Mouse (Mus musculus): ENCODE data around the gene Gpr153. TPM values are rescaled to one million over a fixed set of nuclear protein-coding genes. Genes with fewer than 3 reads are reported as not detected.

Gene Gpr153
- total and polyA plus RNA-seq, 3 experiments: 0.30 to 1.4 (median 0.70) TPM

DNA sequence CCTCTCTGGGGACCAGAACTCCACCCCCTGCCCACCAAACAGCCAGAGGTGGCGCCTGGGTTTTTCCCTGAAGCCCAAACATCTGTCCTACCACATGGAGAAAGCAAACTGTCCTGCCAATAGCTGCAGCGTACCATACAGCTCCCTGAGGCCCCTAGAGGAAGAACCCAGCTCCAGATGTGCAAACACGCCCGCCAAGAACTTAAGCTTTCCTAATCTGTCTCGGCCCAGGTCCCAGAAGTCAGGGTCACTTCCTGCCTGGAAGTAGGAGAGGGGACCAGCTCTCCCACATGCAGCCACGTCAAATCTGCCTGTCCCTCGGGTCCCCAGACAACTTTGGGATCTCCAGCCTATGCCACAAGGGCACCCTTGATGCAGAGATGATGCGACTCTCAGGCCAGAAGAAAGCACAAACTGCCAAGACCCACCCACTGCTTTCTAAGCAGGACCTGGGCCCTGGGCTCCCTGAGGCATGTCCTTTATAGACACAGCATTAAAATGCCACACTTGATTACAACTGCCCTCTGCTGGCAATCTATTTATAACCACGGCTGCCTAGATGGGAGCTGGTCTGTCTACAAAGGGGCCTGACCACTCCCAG is 1.5 kb upstream of the Gpr153 start:
- H3K9ac ChIP-seq (ENCODE audit: insufficient read depth, low read depth): no peak overlapping the region; the same call in 1 of the 2 replicates
- H3K9me3 ChIP-seq (replicated peaks; ENCODE audit: low read length): no peaks in the 10 kb centered on the region
- TF ChIP-seq NELFE (IDR thresholded peaks at IDR 0.05; ENCODE audit: low read depth, low read length) (no peak), RAD21 (IDR thresholded peaks at IDR 0.05; ENCODE audit: low read depth, low read length) (no peak), USF1 (IDR thresholded peaks at IDR 0.05; ENCODE audit: low read depth, low read length) (no peak), PAX5 (IDR thresholded peaks at IDR 0.05; ENCODE audit: low read length) (no peak), GABPA (IDR thresholded peaks at IDR 0.05; ENCODE audit: insufficient replicate concordance, low read depth, low read length) (no peak), HCFC1 (IDR thresholded peaks at IDR 0.05; ENCODE audit: low read depth, low read length) (no peak), NRF1 (IDR thresholded peaks at IDR 0.05; ENCODE audit: low read depth, low read length) (no peak), CTCF (conservative IDR thresholded peaks at IDR 0.05 in 1 of 2, IDR thresholded peaks at IDR 0.05 in 1 of 2; ENCODE audit: low read depth in 2 of 2, low read length in 2 of 2) (peak in 1 of 2 experiments; percentile 16; a peak in 1 of 4 replicates), SIN3A (IDR thresholded peaks at IDR 0.05; ENCODE audit: low read length) (no peak), CHD1 (IDR thresholded peaks at IDR 0.05; ENCODE audit: low read depth, low read length) (no peak), EP300 (IDR thresholded peaks at IDR 0.05; ENCODE audit: low read length) (peak; percentile 65), RCOR1 (conservative IDR thresholded peaks at IDR 0.05; ENCODE audit: low read depth, low read length) (peak; percentile 31; the same call in 1 of the 2 replicates), TBP (conservative IDR thresholded peaks at IDR 0.05; ENCODE audit: low read depth, low read length) (no peak), MYC (IDR thresholded peaks at IDR 0.05; ENCODE audit: low read depth, low read length) (peak; percentile 67; the same call in 1 of the 2 replicates), POLR2AphosphoS2 (IDR thresholded peaks at IDR 0.05; ENCODE audit: low read depth, low read length) (no peak), MEF2A (IDR thresholded peaks at IDR 0.05; ENCODE audit: borderline replicate concordance, low read depth, low read length) (peak; percentile 40; the same call in 1 of the 2 replicates), MAFK (IDR thresholded peaks at IDR 0.05; ENCODE audit: insufficient replicate concordance, low read length) (no peak), ZNF384 (IDR thresholded peaks at IDR 0.05; ENCODE audit: low read depth, low read length) (no peak), SMC3 (IDR thresholded peaks at IDR 0.05; ENCODE audit: low read depth, low read length) (no peak), ETS1 (conservative IDR thresholded peaks at IDR 0.05; ENCODE audit: low read depth, low read length) (peak; percentile 38; the same call in 1 of the 2 replicates), MAX (IDR thresholded peaks at IDR 0.05; ENCODE audit: low read length) (peak; percentile 50), MXI1 (IDR thresholded peaks at IDR 0.05; ENCODE audit: low read depth, low read length) (peak; percentile 66), TCF12 (IDR thresholded peaks at IDR 0.05; ENCODE audit: low read depth, low read length) (peak; percentile 86), IRF4 (IDR thresholded peaks at IDR 0.05; ENCODE audit: low read depth, low read length) (no peak), ZC3H11A (IDR thresholded peaks at IDR 0.05; ENCODE audit: low read depth, low read length) (no peak), KAT2A (IDR thresholded peaks at IDR 0.05; ENCODE audit: insufficient replicate concordance, low read length) (no peak), ZMIZ1 (IDR thresholded peaks at IDR 0.05; ENCODE audit: low read depth, low read length) (no peak)
- no peaks in the 10 kb centered on the region for H3K79me2 ChIP-seq (replicated peaks; ENCODE audit: control insufficient read depth, extremely low read depth, insufficient read depth, poor library complexity, severe bottlenecking)
- peak; percentile 71 for DNase-seq (ENCODE audit: extremely low read depth)
- no peaks in the 10 kb centered on the region for H3K27me3 ChIP-seq (replicated peaks)
- peak overlapping the region; percentile 30; the same call in 1 of the 2 replicates for H3K27ac ChIP-seq (ENCODE audit: insufficient read depth, low read depth)
- no peak overlapping the region for H3K4me2 ChIP-seq (ENCODE audit: insufficient read depth, low read depth, poor library complexity, severe bottlenecking)
- H3K4me3 ChIP-seq (replicated peaks in 1 of 3; ENCODE audit: low read depth in 2 of 3, low read length in 2 of 3, poor library complexity in 1 of 3): peak overlapping the region in 1 of 3 experiments; percentile 46
- dilution Hi-C loops (cut with MboI; ENCODE audit: extremely low pct_ligation_motif_present, extremely low pct_unique_long_range_greater_than_20kb, low sequenced_read_pairs): no loop called here
- in situ Hi-C loops (cut with MboI; ENCODE audit: low pct_ligation_motif_present, low pct_unique_long_range_greater_than_20kb, low sequenced_read_pairs): no loop called here
- H3K36me3 ChIP-seq (replicated peaks in 1 of 2; ENCODE audit: control insufficient read depth in 1 of 2, insufficient read depth in 1 of 2, low read length in 1 of 2): peaks cover 0 to 19% of the 10 kb centered on the region in 2 experiments
- peaks cover 45 to 60% of the 10 kb centered on the region in 2 experiments for H3K4me1 ChIP-seq (ENCODE audit: control insufficient read depth in 1 of 2, insufficient read depth in 2 of 2)

Data from CH12.LX (cell line).